In the genomic region with DNA sequence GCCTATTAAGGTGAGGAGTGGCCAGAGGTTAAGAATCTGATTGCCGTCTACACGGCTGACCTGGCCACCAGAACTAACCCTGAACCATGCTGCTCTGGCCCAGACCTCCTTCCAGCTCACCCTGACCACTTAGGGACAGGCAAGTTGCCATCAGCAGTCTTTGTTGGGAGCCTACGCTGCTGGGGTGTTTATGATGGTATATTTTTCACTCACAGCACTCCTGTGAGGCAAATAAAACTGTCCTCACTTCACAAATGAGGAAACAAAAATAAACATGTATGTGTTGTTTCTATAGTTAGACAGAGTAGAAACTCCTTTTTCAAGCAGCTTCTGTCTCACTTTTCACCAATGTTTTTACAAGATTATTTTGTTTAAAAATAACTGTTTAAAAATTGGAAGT, we compare ENCODE assay signal across 16 mouse cellular contexts.
"Had no signal": no experiment of that assay in that cellular context is flagged by ENCODE, and none has a peak within 500 bp of the region (broad histone marks: within the 10 kb centered on the region; RNA-seq: fewer than 3 reads in every experiment).

No protein-coding gene starts in this region.

- DNase-seq: kidney, adult 2 months; kidney, postnatal 10 days; kidney, postnatal 4 days; left cerebral cortex, postnatal 4 days; liver, postnatal 0 days; lung, postnatal 14 days; midbrain, embryonic 14.5 days; right cerebral cortex, postnatal 4 days; thymus, postnatal 36 days had no signal

- H3K27ac ChIP-seq: limb, embryonic 15.5 days; liver, embryonic 14.5 days; stomach, postnatal 0 days had no signal

- H3K9ac ChIP-seq: limb, embryonic 15.5 days; liver, embryonic 14.5 days; liver, postnatal 0 days; lung, embryonic 14.5 days had no signal

- H3K9me3 ChIP-seq: limb, embryonic 15.5 days had no signal

- H3K27me3 ChIP-seq: limb, embryonic 15.5 days had no signal

- ATAC-seq: intestine, postnatal 0 days; liver, postnatal 0 days had no signal

- H3K4me3 ChIP-seq: limb, embryonic 15.5 days had no signal

- H3K4me2 ChIP-seq: limb, embryonic 15.5 days; liver, embryonic 11.5 days; lung, embryonic 14.5 days; midbrain, embryonic 11.5 days had no signal
